Mouse (Mus musculus): Measurements from ENCODE around the gene Iqsec1. TPM values are rescaled to one million over a fixed set of nuclear protein-coding genes. Genes with fewer than 3 reads are reported as not detected.

The Iqsec1 gene
- polyA plus RNA-seq, 1 experiment, result 230 TPM

DNA sequence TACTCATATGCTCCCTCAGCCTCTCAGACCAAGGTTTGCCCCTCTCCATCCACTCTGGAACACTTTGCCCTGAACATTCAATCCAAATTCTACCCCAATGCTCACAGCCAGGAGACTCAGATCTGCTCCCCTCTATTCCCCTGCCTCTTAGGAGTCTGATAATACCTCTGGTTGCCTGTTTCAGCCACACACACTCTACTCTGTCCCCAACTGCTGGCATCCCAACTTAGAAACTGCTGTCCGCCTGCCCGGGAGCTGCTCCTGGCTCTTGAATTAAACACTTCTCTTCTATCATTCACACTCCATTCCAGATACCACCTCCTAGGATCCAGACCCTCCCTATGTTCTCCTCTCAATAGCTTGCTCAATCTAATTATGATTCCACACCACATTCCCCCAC lies 107.5 kb downstream of the Iqsec1 start:
- 85% methylated on average over 2 of the region's 2 CpGs for WGBS
- H3K36me3 ChIP-seq (ENCODE audit: control insufficient read depth, insufficient read depth, low read length), result no peaks in the 10 kb centered on the region
- DNase-seq (ENCODE audit: low read depth in 1 of 2, low spot score in 2 of 2), result no peak
- H3K4me3 ChIP-seq (ENCODE audit: extremely low read depth, insufficient read depth, insufficient read length), result no peak overlapping the region
- H3K4me1 ChIP-seq (ENCODE audit: control insufficient read depth, insufficient read depth, insufficient read length), result no peaks in the 10 kb centered on the region
- TF ChIP-seq POLR2A (IDR thresholded peaks at IDR 0.05; ENCODE audit: low read depth, low read length), result no peak
- no peak for TF ChIP-seq CTCF (IDR thresholded peaks at IDR 0.05; ENCODE audit: extremely low read depth, insufficient read depth, insufficient read length, insufficient replicate concordance)
- no peak overlapping the region for H3K27ac ChIP-seq (ENCODE audit: insufficient read depth, low read length)
- no peaks in the 10 kb centered on the region for H3K27me3 ChIP-seq (ENCODE audit: control insufficient read depth, insufficient read depth, low read length)

GRCm38 (mm10) chr6:90880404-90880803 lies 108.1 kb downstream of the Iqsec1 start:
- Histone ChIP-seq H3K27ac (ENCODE audit: insufficient read depth, low read length) (no peak overlapping the region), H3K4me3 (ENCODE audit: extremely low read depth, insufficient read depth, insufficient read length) (no peak overlapping the region), H3K4me1 (ENCODE audit: control insufficient read depth, insufficient read depth, insufficient read length) (no peaks in the 10 kb centered on the region), H3K36me3 (ENCODE audit: control insufficient read depth, insufficient read depth, low read length) (no peaks in the 10 kb centered on the region), H3K27me3 (ENCODE audit: control insufficient read depth, insufficient read depth, low read length) (no peaks in the 10 kb centered on the region)
- TF ChIP-seq CTCF (IDR thresholded peaks at IDR 0.05; ENCODE audit: extremely low read depth, insufficient read depth, insufficient read length, insufficient replicate concordance), result no peak
- TF ChIP-seq POLR2A (IDR thresholded peaks at IDR 0.05; ENCODE audit: low read depth, low read length), result no peak
- no peak for DNase-seq (ENCODE audit: low read depth in 1 of 2, low spot score in 2 of 2)
- WGBS, result 69% methylated on average over 3 of the region's 3 CpGs

DNA sequence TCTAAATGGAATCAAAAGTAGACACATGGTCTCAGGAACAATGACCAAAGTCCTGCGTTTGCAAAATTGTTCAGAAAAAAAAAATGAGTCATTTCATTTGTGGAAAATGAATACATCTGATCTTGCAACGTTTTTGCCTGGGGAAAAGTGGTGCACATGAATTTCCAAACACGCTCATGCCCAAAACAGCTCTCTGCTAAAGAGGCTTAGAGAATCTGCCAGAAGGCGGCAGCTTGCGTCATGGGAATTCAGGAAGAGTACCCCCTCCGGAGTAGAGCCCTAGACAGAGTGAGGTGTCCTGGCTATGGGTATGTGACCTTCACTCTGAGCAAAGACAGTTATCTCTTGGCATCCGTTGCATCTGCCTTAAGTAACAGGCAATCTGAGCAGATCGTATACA lies 116.9 kb downstream of the Iqsec1 start:
- H3K4me1 ChIP-seq (ENCODE audit: control insufficient read depth, insufficient read depth, insufficient read length), result no peaks in the 10 kb centered on the region
- H3K27ac ChIP-seq (ENCODE audit: insufficient read depth, low read length), result no peak overlapping the region
- no peak for DNase-seq (ENCODE audit: low read depth in 1 of 2, low spot score in 2 of 2)
- no peaks in the 10 kb centered on the region for H3K27me3 ChIP-seq (ENCODE audit: control insufficient read depth, insufficient read depth, low read length)
- no peak overlapping the region for H3K4me3 ChIP-seq (ENCODE audit: extremely low read depth, insufficient read depth, insufficient read length)
- TF ChIP-seq CTCF (IDR thresholded peaks at IDR 0.05; ENCODE audit: extremely low read depth, insufficient read depth, insufficient read length, insufficient replicate concordance) (no peak), POLR2A (IDR thresholded peaks at IDR 0.05; ENCODE audit: low read depth, low read length) (no peak)
- H3K36me3 ChIP-seq (ENCODE audit: control insufficient read depth, insufficient read depth, low read length), result no peaks in the 10 kb centered on the region
- WGBS, result 82% methylated on average over 8 of the region's 8 CpGs

DNA sequence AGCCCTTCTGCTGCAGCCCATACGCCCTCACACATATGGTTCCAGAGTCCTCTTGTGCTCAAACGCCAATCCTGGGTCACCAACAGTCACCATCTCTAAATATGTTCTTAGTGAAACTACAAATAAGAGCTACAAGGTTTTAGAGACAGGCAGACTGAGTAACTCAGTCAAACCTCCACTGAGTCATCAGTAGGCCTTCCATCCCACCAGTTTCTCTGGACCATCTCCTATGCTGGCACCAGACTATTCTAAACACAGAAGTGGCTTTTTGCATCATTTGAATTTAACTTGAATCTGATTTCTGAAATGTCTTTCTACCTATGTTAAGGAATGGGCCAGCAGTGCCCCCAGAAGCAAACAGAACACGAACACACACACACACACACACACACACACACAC lies 120.5 kb downstream of the Iqsec1 start:
- no peaks in the 10 kb centered on the region for H3K4me1 ChIP-seq (ENCODE audit: control insufficient read depth, insufficient read depth, insufficient read length)
- no peak overlapping the region for H3K4me3 ChIP-seq (ENCODE audit: extremely low read depth, insufficient read depth, insufficient read length)
- no peak for DNase-seq (ENCODE audit: low read depth in 1 of 2, low spot score in 2 of 2)
- no peak overlapping the region for H3K27ac ChIP-seq (ENCODE audit: insufficient read depth, low read length)
- no peaks in the 10 kb centered on the region for H3K27me3 ChIP-seq (ENCODE audit: control insufficient read depth, insufficient read depth, low read length)
- 71% methylated on average over 3 of the region's 3 CpGs for WGBS
- TF ChIP-seq POLR2A (IDR thresholded peaks at IDR 0.05; ENCODE audit: low read depth, low read length) (no peak), CTCF (IDR thresholded peaks at IDR 0.05; ENCODE audit: extremely low read depth, insufficient read depth, insufficient read length, insufficient replicate concordance) (no peak)
- no peaks in the 10 kb centered on the region for H3K36me3 ChIP-seq (ENCODE audit: control insufficient read depth, insufficient read depth, low read length)

DNA sequence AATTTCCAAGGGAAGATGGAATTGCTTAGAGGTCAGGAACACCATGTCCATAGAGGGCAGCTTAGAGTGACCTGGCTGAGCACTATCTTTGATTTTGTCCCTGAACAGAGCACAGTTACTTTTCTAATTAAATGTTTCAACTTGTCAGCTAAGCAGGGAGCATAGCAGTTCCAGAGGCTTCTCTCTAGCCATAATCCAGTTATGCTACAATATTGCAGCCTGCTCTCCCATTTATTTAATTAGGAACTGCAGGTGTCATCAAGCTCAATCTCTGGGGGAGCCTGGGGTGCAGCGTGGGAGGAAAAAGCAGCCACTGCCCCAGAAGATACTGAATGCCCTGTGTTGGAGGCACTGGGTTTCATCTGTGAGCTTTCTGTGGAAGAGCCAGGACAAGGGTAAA lies 127.1 kb downstream of the Iqsec1 start:
- Histone ChIP-seq H3K4me1 (ENCODE audit: control insufficient read depth, insufficient read depth, insufficient read length) (no peaks in the 10 kb centered on the region), H3K27me3 (ENCODE audit: control insufficient read depth, insufficient read depth, low read length) (no peaks in the 10 kb centered on the region), H3K27ac (ENCODE audit: insufficient read depth, low read length) (no peak overlapping the region), H3K36me3 (ENCODE audit: control insufficient read depth, insufficient read depth, low read length) (no peaks in the 10 kb centered on the region), H3K4me3 (ENCODE audit: extremely low read depth, insufficient read depth, insufficient read length) (no peak overlapping the region)
- TF ChIP-seq POLR2A (IDR thresholded peaks at IDR 0.05; ENCODE audit: low read depth, low read length) (no peak), CTCF (IDR thresholded peaks at IDR 0.05; ENCODE audit: extremely low read depth, insufficient read depth, insufficient read length, insufficient replicate concordance) (no peak)
- DNase-seq (ENCODE audit: low read depth in 1 of 2, low spot score in 2 of 2), result no peak
- 91% methylated on average over 1 of the region's 1 CpGs for WGBS

GRCm38 (mm10) chr6:90857844-90858243 lies 130.6 kb downstream of the Iqsec1 start:
- H3K27me3 ChIP-seq (ENCODE audit: control insufficient read depth, insufficient read depth, low read length), result no peaks in the 10 kb centered on the region
- H3K4me3 ChIP-seq (ENCODE audit: extremely low read depth, insufficient read depth, insufficient read length), result no peak overlapping the region
- H3K4me1 ChIP-seq (ENCODE audit: control insufficient read depth, insufficient read depth, insufficient read length), result no peaks in the 10 kb centered on the region
- H3K27ac ChIP-seq (ENCODE audit: insufficient read depth, low read length), result no peak overlapping the region
- 95% methylated on average over 1 of the region's 1 CpGs for WGBS
- H3K36me3 ChIP-seq (ENCODE audit: control insufficient read depth, insufficient read depth, low read length), result no peaks in the 10 kb centered on the region
- no peak for TF ChIP-seq CTCF (IDR thresholded peaks at IDR 0.05; ENCODE audit: extremely low read depth, insufficient read depth, insufficient read length, insufficient replicate concordance)
- no peak for TF ChIP-seq POLR2A (IDR thresholded peaks at IDR 0.05; ENCODE audit: low read depth, low read length)
- DNase-seq (ENCODE audit: low read depth in 1 of 2, low spot score in 2 of 2), result no peak

GRCm38 (mm10) chr6:90852360-90852759 lies 136.1 kb downstream of the Iqsec1 start:
- no peaks in the 10 kb centered on the region for H3K36me3 ChIP-seq (ENCODE audit: control insufficient read depth, insufficient read depth, low read length)
- WGBS, result 19% methylated on average over 2 of the region's 2 CpGs
- H3K4me3 ChIP-seq (ENCODE audit: extremely low read depth, insufficient read depth, insufficient read length), result no peak overlapping the region
- TF ChIP-seq POLR2A (IDR thresholded peaks at IDR 0.05; ENCODE audit: low read depth, low read length) (no peak), CTCF (IDR thresholded peaks at IDR 0.05; ENCODE audit: extremely low read depth, insufficient read depth, insufficient read length, insufficient replicate concordance) (no peak)
- no peak overlapping the region for H3K27ac ChIP-seq (ENCODE audit: insufficient read depth, low read length)
- no peaks in the 10 kb centered on the region for H3K27me3 ChIP-seq (ENCODE audit: control insufficient read depth, insufficient read depth, low read length)
- H3K4me1 ChIP-seq (ENCODE audit: control insufficient read depth, insufficient read depth, insufficient read length), result no peaks in the 10 kb centered on the region
- DNase-seq (ENCODE audit: low read depth in 1 of 2, low spot score in 2 of 2), result no peak

All from spleen, adult 2 months (tissue).